Mouse (Mus musculus) left cerebral cortex, postnatal 10 days (tissue): ENCODE results near the gene Mettl23. TPM values are rescaled to one million over a fixed set of nuclear protein-coding genes. Genes with fewer than 3 reads are reported as not detected.
"Not testable (repeated sequence)": the region's sequence is repeated elsewhere in the genome, so short reads cannot be mapped to it uniquely, and the experiment has no call there.

Source experiments
- DNase-seq, 2 experiments: peaks; one replicate each; pipeline ENCODE4 v3.0.0; 2021 to 2022; ENCODE audit warnings: low spot score in 2 of 2, mixed read lengths in 1 of 2; ENCODE audit errors: extremely low spot score in 1 of 2
- intact Hi-C: fragments of 180-260 bp; cut with DNase I; formaldehyde crosslinking; loops from one replicate; pipeline ENCODE4 v1.15.1; 2025
- total RNA-seq, 2 experiments: library from RNA; stranded (reverse); gene quantifications; 2 replicates each; pipeline ENCODE4 v1.2.3; 2021

Gene Mettl23
- total RNA-seq, 2 experiments from 2014 or later, result 26.7 to 29.4 TPM

DNA sequence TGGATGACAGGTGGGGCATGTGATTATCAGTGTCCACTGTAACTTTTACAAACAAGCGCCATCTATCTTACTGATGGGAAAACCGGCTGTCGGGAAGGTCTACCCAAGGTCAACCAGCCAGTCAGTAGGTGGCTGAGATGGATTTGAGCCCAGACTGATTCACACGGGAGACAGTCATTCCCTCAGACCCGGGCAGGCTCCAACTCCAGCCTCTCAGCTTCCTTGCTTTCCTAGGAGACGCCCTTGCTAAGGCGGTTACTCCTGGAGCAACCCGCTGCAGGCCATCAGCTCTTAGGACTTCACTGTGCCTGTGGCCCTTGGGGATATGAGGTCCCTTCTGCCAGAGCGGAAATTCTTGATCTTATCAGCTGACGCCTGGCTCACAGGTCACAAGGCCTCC, 21.4 kb downstream of the Mettl23 start:
- no peak for DNase-seq
- intact Hi-C loops, result no loop called here

DNA sequence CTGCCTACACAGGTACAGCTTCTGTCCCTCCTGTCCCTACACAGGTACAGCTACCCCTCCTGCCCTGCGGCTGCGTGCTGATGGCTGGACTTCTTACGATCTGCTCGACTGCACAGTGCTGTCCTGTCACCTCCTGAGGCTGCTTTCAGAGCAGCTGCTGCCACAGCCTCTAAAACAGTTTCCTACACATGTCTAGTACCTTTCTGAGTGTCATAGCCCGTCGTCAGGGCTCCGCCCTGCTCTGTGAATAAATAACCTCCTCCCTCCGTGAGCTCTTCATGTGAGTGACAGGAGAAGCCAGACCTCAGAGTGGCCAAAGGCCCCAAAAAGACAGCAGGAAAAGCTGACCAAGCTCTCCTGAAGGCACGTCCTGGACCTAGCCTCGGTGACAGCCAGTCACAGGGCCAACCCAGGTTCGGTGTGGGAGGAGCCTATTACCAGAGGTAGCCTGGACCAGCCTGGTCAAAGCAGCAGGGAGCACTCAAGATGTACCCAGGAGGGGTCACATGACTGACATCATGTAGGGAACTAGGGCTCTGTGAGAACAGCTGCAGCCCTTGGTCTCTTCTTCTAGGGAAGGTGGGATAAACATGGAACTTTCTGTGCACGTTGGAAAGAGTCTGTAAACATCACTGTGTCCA, 23.0 kb downstream of the Mettl23 start:
- intact Hi-C loops, result no loop called here

DNA sequence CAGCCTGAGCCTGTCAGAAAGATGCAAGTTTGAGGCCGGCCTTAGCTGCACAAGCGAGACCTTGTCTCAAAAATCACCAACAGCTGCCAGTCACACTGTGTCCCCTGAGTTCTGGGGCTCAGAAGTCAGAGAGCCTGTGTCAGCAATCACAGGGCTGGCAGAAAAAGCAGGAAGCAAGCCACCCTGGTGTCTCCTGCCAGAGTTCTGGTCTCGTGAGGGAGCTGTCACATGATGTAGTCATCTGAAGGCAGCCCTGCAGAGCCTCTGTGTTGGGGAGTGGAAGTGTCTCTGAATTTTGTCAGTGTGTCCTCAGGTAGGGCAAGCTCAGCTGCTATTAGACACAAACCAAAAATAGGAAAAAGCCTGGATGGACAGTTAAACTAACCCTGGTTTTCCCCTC, 25.1 kb downstream of the Mettl23 start:
- DNase-seq, result peak in 1 of 2 experiments; percentile 50
- intact Hi-C loops, result no loop called here

More for the DNA sequence above, 23.0 kb downstream of the Mettl23 start:
- no peak for DNase-seq

DNA sequence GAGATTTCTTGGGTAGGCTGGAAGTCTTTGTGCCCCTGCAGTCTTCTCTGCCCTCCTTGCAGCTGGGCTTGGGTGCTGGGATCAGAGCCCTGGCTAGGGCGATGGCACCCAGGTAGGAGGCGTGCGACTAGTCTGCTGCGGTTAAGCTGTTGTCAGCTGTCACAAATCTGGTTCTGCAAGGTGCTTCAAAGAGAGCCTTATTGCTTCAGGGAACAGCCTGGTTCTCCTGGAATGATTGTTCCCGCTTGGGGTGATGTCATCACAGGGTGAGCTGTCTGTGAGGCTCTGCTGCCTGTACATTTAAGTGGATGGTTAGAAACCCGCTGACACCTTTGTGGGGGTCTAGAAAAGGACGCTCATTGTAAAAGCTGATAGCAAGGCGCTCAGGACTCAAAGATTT, 26.1 kb downstream of the Mettl23 start:
- intact Hi-C loops, result no loop called here

DNA sequence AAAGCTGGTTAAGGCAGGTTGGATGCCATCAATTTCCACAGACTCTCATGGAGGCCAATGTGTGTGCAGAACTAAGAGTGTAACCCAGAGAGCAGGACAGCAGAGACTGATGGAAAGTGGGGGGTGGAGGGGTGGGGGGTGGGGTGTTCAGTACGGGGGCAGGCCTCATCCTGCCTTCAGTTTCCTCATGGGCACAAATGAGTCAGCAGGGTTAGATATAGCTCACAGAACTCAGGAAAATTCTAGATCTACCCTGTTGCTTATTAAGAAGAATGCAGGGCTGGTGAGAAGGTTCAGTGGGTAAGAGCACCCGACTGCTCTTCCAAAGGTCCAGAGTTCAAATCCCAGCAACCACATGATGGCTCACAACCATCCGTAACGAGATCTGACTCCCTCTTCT, 26.6 kb downstream of the Mettl23 start:
- intact Hi-C loops, result no loop called here
- DNase-seq, result no peak

More for the DNA sequence above, 26.1 kb downstream of the Mettl23 start:
- no peak for DNase-seq

DNA sequence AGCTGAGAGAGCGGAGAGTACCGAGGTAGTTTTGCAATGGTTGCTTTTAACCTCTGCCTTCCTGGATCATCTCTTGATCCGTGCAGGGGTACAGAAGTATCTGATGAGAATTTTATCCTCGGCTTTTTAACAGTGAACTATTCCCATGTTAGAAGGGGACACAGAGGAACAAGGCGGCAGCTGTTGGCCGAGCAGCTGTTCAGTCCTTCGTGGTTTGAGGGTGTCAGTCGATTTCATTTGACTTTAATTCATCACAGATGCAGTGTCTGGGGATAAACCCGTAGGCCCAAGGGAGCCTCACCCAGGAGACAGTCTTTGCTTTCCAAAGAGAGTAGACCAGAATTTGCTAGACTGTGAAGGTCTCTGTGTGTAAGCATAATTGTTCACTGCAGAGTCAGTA, 28.5 kb downstream of the Mettl23 start:
- no peak for DNase-seq
- intact Hi-C loops, result no loop called here

DNA sequence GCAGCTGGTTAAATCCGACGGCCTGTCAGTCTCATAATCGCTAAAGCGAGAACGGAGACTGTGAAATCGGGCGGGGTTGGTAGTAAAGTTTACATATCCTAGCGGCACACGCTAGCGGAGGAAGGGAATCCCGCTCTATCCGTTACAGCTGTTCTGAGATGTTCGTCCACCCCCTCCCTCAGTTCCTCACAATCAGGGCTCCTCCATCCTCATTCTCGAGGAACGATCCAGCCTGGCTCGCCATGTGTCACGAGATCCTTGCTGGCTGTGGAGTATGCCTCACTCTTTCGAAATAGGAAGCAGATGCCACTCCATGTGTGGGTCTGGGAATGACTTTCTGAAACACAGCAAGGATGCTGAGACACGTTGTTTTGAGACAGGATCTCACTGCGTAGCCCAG, 30.9 kb downstream of the Mettl23 start:
- DNase-seq, result peak in 1 of 2 experiments; percentile 43
- intact Hi-C loops, result no loop called here

DNA sequence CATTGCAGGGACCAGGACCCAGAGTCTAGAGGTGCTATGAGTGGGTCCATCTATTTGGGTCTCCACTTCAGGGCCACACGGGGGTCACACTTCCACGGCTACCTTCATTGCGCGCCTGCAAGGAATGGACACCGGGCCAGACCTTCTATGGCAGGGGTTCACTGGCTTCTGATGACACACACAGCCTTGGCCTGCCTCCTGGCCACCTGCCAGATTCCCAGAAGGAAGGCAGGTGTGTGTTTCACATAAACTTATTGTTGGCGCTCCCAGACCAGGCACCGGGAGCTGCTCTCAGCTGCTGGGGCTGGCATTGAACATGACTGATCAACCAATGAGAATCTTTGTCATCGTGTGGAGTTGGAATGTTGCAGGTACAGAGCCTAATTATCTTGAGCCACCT, 35.4 kb downstream of the Mettl23 start:
- intact Hi-C loops, result no loop called here
- DNase-seq, result peak in 1 of 2 experiments; percentile 43

DNA sequence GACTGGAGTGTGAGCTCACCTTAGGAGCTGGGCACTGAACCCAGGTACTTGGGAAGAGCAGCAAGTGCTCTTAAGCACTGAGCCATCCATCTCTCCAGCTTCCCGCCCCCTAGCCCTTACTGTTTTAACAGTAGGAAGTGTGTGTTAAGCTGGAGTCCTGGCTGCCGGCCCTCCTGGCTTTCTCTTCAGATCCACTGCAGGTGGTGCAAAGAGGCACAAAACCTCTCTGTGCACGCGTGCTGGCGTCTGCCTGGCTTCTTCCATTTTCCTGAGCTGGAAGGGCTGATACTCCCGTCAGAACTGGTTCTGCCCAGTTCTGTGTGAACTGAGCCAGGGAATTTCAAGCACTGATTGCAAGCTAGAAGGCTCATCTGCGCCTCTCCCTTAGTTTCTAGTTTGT, 37.8 kb downstream of the Mettl23 start:
- peak in 1 of 2 experiments; percentile 12 for DNase-seq
- intact Hi-C loops, result no loop called here

DNA sequence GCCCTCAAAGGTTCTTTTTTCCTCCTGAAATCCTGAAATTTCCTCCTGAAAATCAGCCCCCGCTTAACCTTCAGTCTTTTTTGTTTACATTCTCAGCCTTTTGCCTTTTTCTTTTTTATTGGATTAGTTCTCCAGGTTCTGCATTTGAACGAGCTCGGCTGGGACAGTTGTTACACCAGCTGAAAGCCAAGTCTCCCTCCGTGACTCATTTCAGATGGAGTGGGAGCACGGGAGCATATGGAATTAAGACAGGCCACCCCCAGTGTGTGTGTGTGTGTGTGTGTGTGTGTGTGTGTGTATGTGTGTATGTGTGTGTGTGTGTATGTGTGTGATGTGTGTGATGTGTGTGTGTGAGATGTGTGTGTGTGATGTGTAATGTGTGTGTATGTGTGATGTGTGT, 38.4 kb downstream of the Mettl23 start:
- DNase-seq, result no peak
- intact Hi-C loops, result no loop called here

DNA sequence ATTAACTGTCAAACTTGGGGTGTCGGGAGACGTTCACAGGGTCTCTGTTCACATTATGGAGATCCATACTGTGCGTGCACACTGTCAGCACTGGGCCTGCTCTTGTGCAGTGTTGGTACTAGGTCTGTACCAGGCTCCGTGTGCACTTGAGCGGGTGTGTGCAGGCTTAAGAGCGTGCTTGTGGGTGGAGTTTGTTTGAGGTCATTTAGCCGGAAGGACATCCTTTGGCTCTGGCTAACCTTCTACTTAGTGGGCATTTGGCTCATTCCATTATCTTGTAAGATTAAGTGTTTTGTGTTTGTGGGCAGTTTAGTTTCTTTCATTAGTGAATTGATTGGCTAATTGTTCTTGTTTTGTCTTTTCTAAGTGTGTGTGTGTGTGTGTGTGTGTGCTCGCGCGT, 39.4 kb downstream of the Mettl23 start:
- DNase-seq, result no peak
- intact Hi-C loops, result no loop called here

DNA sequence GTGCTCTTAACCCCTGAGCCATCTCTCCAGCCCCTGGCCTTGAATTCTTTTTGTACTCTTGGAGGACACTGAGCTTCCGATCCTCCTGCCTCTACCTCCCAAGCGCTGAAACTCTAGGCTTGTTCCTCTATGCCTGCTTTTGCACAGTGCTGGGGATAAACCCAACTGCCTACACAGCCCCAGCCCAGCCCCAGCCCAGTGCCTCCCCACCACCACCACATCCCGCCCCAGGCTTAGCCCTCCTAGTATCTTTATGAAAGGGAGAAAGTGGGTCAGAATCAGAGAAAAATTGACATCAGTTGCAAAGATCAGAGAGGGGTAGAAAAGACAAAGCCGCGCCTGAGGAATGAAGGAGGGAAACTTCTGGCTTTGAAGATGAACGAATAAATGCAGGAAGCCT, 41.0 kb downstream of the Mettl23 start:
- intact Hi-C loops, result loop anchor here (2.0 kb wide), 1 partner anchor 173 kb away; no protein-coding TSS in a partner anchor
- no peak for DNase-seq

DNA sequence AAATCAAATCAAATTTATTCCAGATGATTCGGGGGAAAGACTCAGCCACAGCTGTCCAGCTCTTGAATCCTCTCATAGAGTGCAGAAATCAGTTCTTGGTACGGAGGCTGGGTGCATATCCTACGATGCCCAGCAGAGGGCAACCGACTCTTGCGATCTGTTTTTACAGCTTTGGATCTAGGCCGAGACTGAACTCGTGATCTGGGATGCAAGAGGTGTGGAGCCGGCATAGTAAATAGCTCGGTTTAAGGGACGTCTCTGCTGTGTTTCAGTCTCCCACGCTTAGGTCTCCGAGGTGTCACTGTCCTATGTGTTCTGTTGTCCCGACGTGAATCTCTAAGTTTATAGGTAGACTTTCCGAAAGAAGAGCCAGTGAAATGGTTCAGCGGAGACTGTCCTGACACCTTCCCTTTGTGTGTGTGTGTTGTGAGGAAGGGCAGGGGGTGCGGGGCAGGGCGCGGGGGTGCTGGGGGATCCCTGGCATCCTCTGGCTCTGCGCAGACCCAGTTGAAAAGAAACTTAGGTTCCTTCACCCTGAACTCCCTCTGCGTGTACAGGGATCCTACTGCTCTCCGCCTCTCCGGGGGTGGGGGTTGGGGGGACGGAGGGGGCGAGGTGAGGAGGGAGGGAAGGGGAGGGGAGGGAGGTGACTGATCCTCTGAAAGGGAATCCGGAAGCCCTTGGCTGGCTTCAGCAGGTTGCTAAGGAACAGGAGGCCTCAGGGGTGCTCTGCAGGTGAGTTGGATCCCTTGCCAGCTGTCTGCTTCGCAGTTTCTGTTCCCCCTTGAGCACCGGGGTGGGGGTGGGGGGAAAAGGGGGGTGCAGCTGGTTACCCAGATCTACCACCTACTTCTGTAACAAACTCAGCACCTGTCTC, 42.4 kb downstream of the Mettl23 start:
- intact Hi-C loops, result loop anchor here (2.0 kb wide), 1 partner anchor 171 kb away; no protein-coding TSS in a partner anchor
- peak; percentile 73 to 74 for DNase-seq

DNA sequence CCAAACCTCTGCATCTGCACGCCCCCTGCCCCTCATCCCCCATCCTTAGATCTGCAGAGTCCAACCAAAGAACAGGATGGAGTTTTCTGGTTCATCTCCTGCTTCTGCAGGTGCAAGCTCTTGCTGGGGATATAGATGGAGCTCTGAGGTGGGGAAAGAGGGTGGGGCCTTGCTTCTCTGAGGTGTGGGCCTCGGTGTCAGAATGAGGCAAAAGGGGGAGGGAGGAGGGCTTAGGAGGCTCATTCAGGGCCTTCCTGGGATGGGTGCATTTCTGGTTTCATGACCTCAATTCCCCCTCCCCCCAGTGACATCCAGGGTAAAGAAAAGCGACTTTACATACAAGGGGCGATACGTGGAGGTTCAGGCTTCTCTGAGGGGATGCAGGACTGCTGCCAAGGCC, 44.1 kb downstream of the Mettl23 start:
- intact Hi-C loops, result no loop called here
- DNase-seq, result no peak

DNA sequence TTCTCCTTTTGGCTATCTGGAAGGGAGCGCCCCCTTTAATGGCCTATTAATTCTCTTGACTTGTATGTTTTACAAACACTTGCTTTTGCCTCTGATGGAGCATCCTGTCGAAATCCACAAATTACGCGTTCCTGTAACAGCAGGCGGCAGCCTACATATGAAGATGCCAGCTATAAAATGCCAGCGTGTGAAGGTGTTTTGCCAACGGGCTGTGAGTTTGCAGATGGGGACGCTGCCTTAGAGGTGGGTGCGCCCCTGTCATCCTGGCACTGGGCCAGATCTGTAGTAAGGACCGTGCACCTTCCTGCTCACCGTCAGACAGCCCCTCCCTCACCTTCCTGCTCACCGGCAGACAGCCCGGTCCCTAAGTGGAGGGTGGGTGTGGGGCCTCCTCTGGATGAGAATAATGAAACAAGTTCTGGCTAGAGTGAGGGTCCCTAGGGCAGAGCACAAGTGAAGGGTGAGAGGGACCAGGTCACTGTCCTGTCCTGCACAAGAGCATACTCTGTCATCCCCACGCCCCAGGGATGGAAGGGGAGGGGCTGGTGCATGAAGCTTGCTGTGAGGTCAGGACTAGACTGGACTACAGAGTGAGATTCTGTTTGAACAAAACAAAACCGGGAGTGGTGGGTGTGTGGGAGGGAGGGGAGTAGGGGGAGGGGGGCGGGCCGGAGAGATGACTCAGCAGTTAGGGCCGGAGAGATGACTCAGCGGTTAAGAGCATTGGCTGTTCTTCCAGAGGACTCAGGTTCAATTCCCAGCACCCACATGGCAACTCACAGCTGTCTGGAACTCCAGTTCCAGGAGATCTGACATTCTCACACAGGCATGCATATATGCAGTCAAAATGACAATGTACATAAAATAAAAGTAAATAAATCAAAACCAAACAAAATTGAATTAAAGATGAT, 50.7 kb downstream of the Mettl23 start:
- peak in 1 of 2 experiments; percentile 50 for DNase-seq
- intact Hi-C loops, result no loop called here

DNA sequence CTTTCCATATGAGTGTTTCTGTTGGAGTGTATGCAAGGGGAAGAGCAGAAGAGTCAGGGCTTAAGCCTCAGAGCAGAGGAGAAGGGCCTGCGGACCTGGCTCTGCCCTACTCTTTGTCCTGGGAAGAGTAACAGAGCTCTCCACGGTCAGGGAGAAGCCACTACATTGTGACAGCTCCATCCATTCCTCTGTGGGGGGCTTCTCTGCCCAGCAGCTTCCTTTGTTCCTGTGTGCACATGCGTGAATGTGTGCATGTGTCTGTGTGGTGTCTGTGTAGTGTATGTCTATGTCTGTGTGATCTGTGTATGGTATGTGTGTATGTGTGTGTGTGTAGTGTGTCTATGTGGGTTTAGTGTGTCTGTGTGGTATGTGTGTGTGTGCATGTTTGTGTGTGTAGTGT, 52.3 kb downstream of the Mettl23 start:
- intact Hi-C loops, result no loop called here
- no peak for DNase-seq

DNA sequence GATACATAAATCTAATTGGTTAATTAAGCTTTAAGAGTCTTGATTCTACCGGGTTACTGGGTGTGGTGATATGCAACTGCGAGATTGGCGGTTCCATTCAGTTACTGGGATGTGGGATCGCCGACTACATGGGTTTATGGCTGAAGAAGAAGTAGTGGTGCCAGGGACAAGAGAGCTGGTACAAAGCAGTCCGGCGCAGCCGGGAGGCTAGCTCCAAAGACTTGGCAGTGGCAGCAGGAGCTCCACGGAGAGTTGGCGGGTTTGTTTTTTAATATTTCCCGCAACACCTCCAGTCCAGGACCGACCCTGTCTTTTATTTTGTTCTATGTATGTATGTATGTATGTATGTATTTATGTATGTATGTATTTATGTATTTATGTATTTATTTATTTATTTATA, 56.2 kb downstream of the Mettl23 start:
- no peak for DNase-seq
- intact Hi-C loops, result no loop called here

DNA sequence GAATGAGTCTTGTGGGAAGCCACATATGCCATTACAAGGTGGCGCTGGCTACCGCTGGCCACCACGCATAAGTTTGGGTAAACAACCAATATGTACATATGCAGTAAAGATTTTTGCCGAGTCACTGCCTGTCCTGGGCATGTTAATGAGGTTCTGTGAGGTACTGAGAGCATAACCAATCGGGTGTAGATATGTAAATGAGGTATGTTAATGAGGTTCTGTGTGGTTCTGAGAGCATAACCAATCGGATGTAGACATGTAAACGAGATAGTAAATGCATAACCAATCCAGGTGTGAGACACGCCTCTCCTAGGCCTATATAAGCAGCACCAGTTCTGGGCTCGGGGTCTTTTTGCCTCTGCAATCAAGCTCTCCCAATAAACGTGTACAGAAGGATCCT, 59.5 kb downstream of the Mettl23 start:
- intact Hi-C loops, DNase-seq: not testable (repeated sequence)
